Mouse (Mus musculus) cerebellum, postnatal 25 days (tissue): ENCODE results near the gene Slc29a2.
A peak's percentile ranks its signal among the peaks of the same experiment; 100 is the strongest.

ENCODE experiments used
- DNase-seq, 2 experiments: peaks; one replicate each; pipeline ENCODE4 v3.0.0; 2021; ENCODE audit warnings: mixed read lengths in 2 of 2

Gene Slc29a2

GRCm38 (mm10) chr19:5058801-5059771 lies 35.4 kb downstream of the Slc29a2 start:
- no peak for DNase-seq

GRCm38 (mm10) chr19:5060365-5061330 lies 37.0 kb downstream of the Slc29a2 start:
- no peak for DNase-seq

- no peak for DNase-seq
Measured at GRCm38 (mm10) chr19:5062041-5062440, 38.4 kb downstream of the Slc29a2 start.

- DNase-seq = no peak
Measured at GRCm38 (mm10) chr19:5062446-5062845, 38.8 kb downstream of the Slc29a2 start.

DNA sequence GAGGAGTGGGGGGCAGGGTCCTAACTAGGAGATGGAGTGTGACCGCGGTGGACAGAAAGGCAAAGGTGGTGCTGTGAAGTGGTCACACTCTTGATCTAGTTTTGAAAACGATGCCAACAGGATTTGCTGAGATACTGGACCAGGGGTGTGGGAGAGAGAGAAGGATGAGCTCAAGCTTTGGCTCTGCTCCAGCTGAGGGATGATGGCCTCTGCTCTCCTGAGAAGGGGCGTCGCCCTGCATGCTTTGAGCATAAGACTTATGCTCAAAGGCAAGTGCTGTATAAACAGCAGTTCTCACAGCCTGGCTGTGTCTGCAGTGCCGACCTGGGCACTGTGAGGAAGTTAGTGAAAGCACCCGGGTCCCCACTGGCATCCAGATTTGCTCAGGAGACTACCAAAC lies 41.4 kb downstream of the Slc29a2 start:
- DNase-seq = no peak

DNA sequence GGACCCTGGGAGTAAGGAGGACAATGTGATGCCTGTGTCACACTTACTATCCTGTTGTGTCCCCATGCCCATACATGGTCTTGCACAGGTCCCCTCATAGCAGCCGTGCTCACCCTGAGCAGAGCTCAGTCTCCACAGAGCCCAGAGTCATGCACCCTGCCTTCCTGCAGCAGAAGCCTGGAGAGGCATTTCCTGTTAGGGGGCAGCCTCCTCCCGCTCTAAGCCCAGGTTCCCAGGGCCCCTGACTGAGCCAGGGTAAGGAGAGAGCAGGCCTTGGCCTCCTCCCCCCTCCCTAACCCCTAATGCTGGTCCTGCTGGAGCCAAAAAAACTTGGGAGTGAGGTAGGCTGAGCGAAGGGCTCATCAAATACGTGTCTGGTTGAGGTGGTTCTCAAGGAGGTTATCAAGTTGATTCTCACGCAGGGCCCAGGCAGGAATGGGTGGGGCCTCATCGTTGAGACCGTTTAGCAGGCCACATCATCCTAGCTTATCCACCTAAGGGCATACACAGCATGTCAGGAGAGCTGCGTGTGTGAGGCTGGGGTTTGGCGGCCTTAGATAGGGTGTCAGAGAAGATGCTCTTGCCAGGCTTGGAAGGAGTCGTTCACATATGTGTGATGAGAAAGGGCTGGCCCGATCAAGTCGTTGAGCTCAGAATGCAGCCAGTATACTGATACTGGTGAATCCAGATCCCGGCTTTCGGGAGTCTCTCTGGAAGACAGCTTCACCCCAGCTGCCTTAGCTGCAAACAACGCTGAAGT lies 43.6 kb downstream of the Slc29a2 start:
- no peak for DNase-seq

- DNase-seq = peak in 1 of 2 experiments; percentile 62
Measured at GRCm38 (mm10) chr19:5067867-5068569, 44.4 kb downstream of the Slc29a2 start, which contains the start of gene Cd248. Cd248 (plus strand) TSS chr19:5068078.

DNA sequence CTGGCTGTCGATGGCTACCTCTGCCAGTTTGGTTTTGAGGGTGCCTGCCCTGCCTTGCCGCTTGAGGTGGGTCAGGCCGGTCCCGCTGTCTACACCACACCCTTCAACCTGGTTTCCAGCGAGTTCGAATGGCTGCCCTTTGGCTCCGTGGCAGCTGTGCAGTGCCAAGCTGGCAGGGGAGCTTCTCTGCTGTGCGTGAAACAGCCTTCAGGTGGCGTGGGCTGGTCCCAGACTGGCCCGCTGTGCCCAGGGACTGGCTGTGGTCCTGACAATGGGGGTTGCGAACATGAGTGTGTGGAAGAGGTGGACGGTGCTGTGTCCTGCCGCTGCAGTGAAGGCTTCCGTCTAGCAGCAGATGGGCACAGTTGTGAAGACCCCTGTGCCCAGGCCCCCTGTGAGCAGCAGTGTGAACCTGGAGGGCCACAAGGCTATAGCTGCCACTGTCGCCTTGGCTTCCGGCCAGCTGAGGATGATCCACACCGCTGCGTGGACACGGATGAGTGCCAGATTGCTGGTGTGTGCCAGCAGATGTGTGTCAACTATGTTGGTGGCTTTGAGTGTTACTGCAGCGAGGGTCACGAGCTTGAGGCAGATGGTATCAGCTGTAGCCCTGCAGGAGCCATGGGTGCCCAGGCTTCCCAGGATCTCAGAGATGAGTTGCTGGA lies 45.0 kb downstream of the Slc29a2 start:
- DNase-seq = peak in 1 of 2 experiments; percentile 45

- no peak for DNase-seq
Measured at GRCm38 (mm10) chr19:5069486-5069885, 45.8 kb downstream of the Slc29a2 start.

- no peak for DNase-seq
Measured at GRCm38 (mm10) chr19:5069978-5070377, 46.3 kb downstream of the Slc29a2 start.

DNA sequence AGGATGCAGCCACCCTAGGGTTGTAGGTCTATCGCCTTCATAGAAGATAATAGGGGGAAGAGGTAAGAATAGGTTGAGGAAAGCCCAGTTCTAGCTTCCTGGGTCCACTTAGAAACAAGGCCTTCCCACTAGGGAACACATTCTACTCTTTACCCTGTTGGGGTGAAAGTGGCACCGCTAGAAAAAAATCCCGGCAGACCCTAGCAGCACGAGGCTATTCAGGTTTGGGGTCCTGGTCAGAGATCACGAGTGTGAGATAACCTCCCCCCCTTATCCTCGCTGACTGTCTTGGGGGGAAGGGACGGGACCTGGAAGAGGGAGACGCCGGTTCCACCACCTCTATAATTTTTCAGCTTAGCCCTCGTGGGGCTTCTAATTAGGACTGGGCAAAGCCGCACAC lies 47.4 kb downstream of the Slc29a2 start:
- no peak for DNase-seq

- DNase-seq = peak in 1 of 2 experiments; percentile 60
Measured at GRCm38 (mm10) chr19:5071545-5072369, 48.1 kb downstream of the Slc29a2 start.

- DNase-seq = no peak
Measured at GRCm38 (mm10) chr19:5072389-5073019, 48.8 kb downstream of the Slc29a2 start.

GRCm38 (mm10) chr19:5073028-5073427 lies 49.4 kb downstream of the Slc29a2 start:
- peak in 1 of 2 experiments; percentile 82 for DNase-seq

- no peak for DNase-seq
Measured at GRCm38 (mm10) chr19:5073518-5073917, 49.9 kb downstream of the Slc29a2 start.

DNA sequence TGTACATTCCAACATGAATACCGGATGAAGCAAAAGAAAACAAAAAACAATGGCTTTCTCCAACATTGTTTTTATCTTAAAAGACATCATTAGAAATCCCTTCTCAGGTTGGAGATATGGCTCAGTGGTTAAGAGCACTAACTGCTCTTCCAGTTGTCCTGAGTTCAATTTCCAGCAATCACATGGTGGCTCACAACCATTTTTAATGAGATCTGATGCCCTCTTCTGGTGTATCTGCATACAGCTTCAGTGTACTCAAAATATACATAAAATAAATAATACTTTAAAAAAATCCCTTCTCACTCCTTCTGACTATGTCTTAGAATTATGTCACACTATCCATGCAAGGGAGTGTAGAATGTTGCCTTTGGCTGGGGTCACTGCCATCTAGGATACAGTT lies 55.6 kb downstream of the Slc29a2 start:
- no peak for DNase-seq
